Comparison of ENCODE assay signal across 11 mouse cellular contexts in the genomic region with DNA sequence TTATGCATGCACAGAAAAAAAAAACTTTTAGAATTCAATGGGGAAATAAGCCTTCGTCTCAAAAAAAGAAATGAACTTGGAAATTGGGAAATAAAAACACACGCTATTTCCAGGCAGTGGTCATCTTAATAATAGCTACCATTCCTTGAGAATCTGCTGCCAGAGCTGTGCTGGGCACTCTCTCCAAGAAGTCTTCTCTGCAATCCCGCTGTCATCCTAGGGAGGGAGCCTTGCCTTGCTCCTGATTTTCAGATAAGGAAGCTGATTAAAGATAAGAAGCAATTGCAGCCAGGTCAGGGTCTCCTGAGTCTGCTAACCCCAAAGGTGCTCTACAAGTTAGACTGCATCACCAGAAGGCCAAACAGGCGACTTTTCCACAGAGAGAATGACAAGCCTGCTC.
DNase-seq lines count a peak whose midpoint lies in the region; ATAC-seq and TF ChIP-seq lines count a peak whose summit lies in the region.
"Had no signal": no experiment of that assay in that cellular context is flagged by ENCODE, and none has a peak within 500 bp of the region (broad histone marks: within the 10 kb centered on the region; RNA-seq: fewer than 3 reads in every experiment).

No protein-coding gene starts in this region.

- TF ChIP-seq CTCF in kidney, postnatal 0 days (IDR thresholded peaks at IDR 0.05; ENCODE audit: low read depth), result peak; percentile 59
- peak; percentile 54 for TF ChIP-seq CTCF in cortical plate, adult 2 months (IDR thresholded peaks at IDR 0.05; ENCODE audit: extremely low read depth, insufficient read depth, low read length)

- H3K27me3 ChIP-seq in kidney, postnatal 0 days (ENCODE audit: insufficient read depth, low read length), result no peaks in the 10 kb centered on the region
- H3K27me3 ChIP-seq: forebrain, embryonic 13.5 days had no signal

- H3K4me1 ChIP-seq in kidney, postnatal 0 days (replicated peaks; ENCODE audit: insufficient read depth, low read length), result no peaks in the 10 kb centered on the region
- peaks cover 4% of the 10 kb centered on the region for H3K4me1 ChIP-seq in cortical plate, adult 2 months (ENCODE audit: control insufficient read depth, insufficient read depth, low read length)

- ATAC-seq in kidney, postnatal 0 days (replicated peaks; ENCODE audit: low FRiP score, low read depth), result no peak
- ATAC-seq: forebrain, embryonic 13.5 days had no signal

- peak; percentile 42 for DNase-seq in adrenal gland, postnatal 10 days
- no peak for DNase-seq in adrenal gland, adult 8-10 months
- peak; percentile 39 for DNase-seq in kidney, postnatal 0 days (ENCODE audit: low spot score)
- DNase-seq in kidney, postnatal 14 days, result no peak
- DNase-seq in retina, postnatal 1 day, result peak; percentile 17
- DNase-seq in spleen, postnatal 4 days (ENCODE audit: low spot score in 2 of 2), result no peak
- DNase-seq in thymus, postnatal 25 days, result no peak
- DNase-seq: liver had no signal

- no peak overlapping the region for H3K4me3 ChIP-seq in kidney, postnatal 0 days (replicated peaks; ENCODE audit: low read depth, low read length)
- H3K4me3 ChIP-seq in cortical plate, adult 2 months (ENCODE audit: insufficient read depth, low read length), result no peak overlapping the region
- H3K4me3 ChIP-seq: forebrain, embryonic 13.5 days; myocyte had no signal

- H3K9ac ChIP-seq in kidney, postnatal 0 days (ENCODE audit: low read depth, low read length), result no peak overlapping the region
- H3K9ac ChIP-seq: forebrain, embryonic 13.5 days had no signal

- H3K4me2 ChIP-seq in kidney, postnatal 0 days (ENCODE audit: low read length), result no peak overlapping the region
- H3K4me2 ChIP-seq: forebrain, embryonic 13.5 days had no signal

- H3K27ac ChIP-seq in kidney, postnatal 0 days, result no peak overlapping the region
- no peak overlapping the region for H3K27ac ChIP-seq in cortical plate, adult 2 months (ENCODE audit: insufficient read depth, low read length)
- H3K27ac ChIP-seq: forebrain, embryonic 13.5 days had no signal

- WGBS in kidney, postnatal 0 days, result 47% methylated on average over 4 of the region's 4 CpGs

- H3K36me3 ChIP-seq in kidney, postnatal 0 days (ENCODE audit: insufficient read depth, low read length), result no peaks in the 10 kb centered on the region

- TF ChIP-seq POLR2A in cortical plate, adult 2 months (IDR thresholded peaks at IDR 0.05; ENCODE audit: extremely low read depth, insufficient read depth, low read length), result no peak

- no peaks in the 10 kb centered on the region for H3K9me3 ChIP-seq in kidney, postnatal 0 days (replicated peaks; ENCODE audit: low read length)
- H3K9me3 ChIP-seq: forebrain, embryonic 13.5 days had no signal

Comparison
In these comparisons a context has a peak if more than half of its experiments do, and no peak if none do; other contexts are left out.
1. DNase-seq: peak in adrenal gland, postnatal 10 days (single experiment), kidney, postnatal 0 days (single experiment) and retina, postnatal 1 day (single experiment); none in adrenal gland, adult 8-10 months (single experiment), kidney, postnatal 14 days (single experiment), spleen, postnatal 4 days (0 of 2) and thymus, postnatal 25 days (single experiment).